In genomic region chr17:24211631-24212440, GRCm38 (mm10) we compare ENCODE assay signal across 8 mouse cellular contexts. TPM values are rescaled to one million over a fixed set of nuclear protein-coding genes. Genes with fewer than 3 reads are reported as not detected.
DNase-seq lines count a peak whose midpoint lies in the region; ATAC-seq lines count a peak whose summit lies in the region.

No protein-coding gene starts in this region.

- no peaks in the 10 kb centered on the region for H3K27me3 ChIP-seq in embryonic facial prominence, embryonic 12.5 days
- H3K27me3 ChIP-seq in heart, embryonic 16.5 days (ENCODE audit: control insufficient read depth, insufficient read depth, low read length), result peaks cover 34% of the 10 kb centered on the region
- peaks cover 52% of the 10 kb centered on the region for H3K27me3 ChIP-seq in liver, embryonic 12.5 days (replicated peaks)
- peaks cover 25% of the 10 kb centered on the region for H3K27me3 ChIP-seq in neural tube, embryonic 13.5 days

- peak overlapping the region; percentile 73 for H3K9ac ChIP-seq in embryonic facial prominence, embryonic 12.5 days
- peak overlapping the region; percentile 74 for H3K9ac ChIP-seq in heart, embryonic 16.5 days (ENCODE audit: low read length)
- peak overlapping the region; percentile 71 for H3K9ac ChIP-seq in liver, embryonic 12.5 days
- H3K9ac ChIP-seq in neural tube, embryonic 13.5 days, result peak overlapping the region; percentile 84

- no peaks in the 10 kb centered on the region for H3K9me3 ChIP-seq in embryonic facial prominence, embryonic 12.5 days
- H3K9me3 ChIP-seq in heart, embryonic 16.5 days (replicated peaks; ENCODE audit: control insufficient read depth, low read length), result no peaks in the 10 kb centered on the region
- no peaks in the 10 kb centered on the region for H3K9me3 ChIP-seq in liver, embryonic 12.5 days (replicated peaks)
- no peaks in the 10 kb centered on the region for H3K9me3 ChIP-seq in neural tube, embryonic 13.5 days

- peak overlapping the region; percentile 50 for H3K4me3 ChIP-seq in embryonic facial prominence, embryonic 12.5 days
- H3K4me3 ChIP-seq in heart, embryonic 16.5 days (ENCODE audit: low read length), result peak overlapping the region; percentile 58
- peak overlapping the region; percentile 54 for H3K4me3 ChIP-seq in liver, embryonic 12.5 days
- H3K4me3 ChIP-seq in neural tube, embryonic 13.5 days, result peak overlapping the region; percentile 57

- WGBS in embryonic facial prominence, embryonic 12.5 days, result 2% methylated on average over 37 of the region's 37 CpGs
- 3% methylated on average over 37 of the region's 37 CpGs for WGBS in heart, embryonic 16.5 days
- 6% methylated on average over 37 of the region's 37 CpGs for WGBS in liver, embryonic 12.5 days (ENCODE audit: insufficient replicate concordance)
- 2% methylated on average over 37 of the region's 37 CpGs for WGBS in neural tube, embryonic 13.5 days

- DNase-seq in CD4-positive, CD25-positive, alpha-beta regulatory T cell, adult 2 months (ENCODE audit: low read depth, low spot score), result peak; percentile 70
- peak; percentile 78 for DNase-seq in adrenal gland, postnatal 10 days
- peak; percentile 55 for DNase-seq in kidney, postnatal 14 days
- DNase-seq in spleen, postnatal 36 days (ENCODE audit: low spot score in 2 of 2), result no peak

- no peak for ATAC-seq in embryonic facial prominence, embryonic 12.5 days (ENCODE audit: insufficient number of reproducible peaks, insufficient read depth, low FRiP score, low TSS enrichment)
- ATAC-seq in heart, embryonic 16.5 days (replicated peaks; ENCODE audit: extremely low read depth, insufficient read depth, low FRiP score), result no peak
- ATAC-seq in liver, embryonic 12.5 days, result no peak
- peak; percentile 58 for ATAC-seq in neural tube, embryonic 13.5 days (ENCODE audit: low read depth)

- peaks cover 18% of the 10 kb centered on the region for H3K36me3 ChIP-seq in embryonic facial prominence, embryonic 12.5 days
- H3K36me3 ChIP-seq in heart, embryonic 16.5 days (ENCODE audit: control insufficient read depth, insufficient read depth), result peaks cover 14% of the 10 kb centered on the region
- H3K36me3 ChIP-seq in liver, embryonic 12.5 days, result peaks cover 27% of the 10 kb centered on the region
- H3K36me3 ChIP-seq in neural tube, embryonic 13.5 days, result peaks cover 20% of the 10 kb centered on the region

- H3K4me2 ChIP-seq in embryonic facial prominence, embryonic 12.5 days (replicated peaks), result peak overlapping the region; percentile 96
- H3K4me2 ChIP-seq in heart, embryonic 16.5 days (ENCODE audit: low read depth, low read length), result peak overlapping the region; percentile 94
- H3K4me2 ChIP-seq in liver, embryonic 12.5 days, result peak overlapping the region; percentile 87
- H3K4me2 ChIP-seq in neural tube, embryonic 13.5 days, result peak overlapping the region; percentile 96

- H3K27ac ChIP-seq in embryonic facial prominence, embryonic 12.5 days, result peak overlapping the region; percentile 96
- no peak overlapping the region for H3K27ac ChIP-seq in heart, embryonic 16.5 days (ENCODE audit: low read length)
- H3K27ac ChIP-seq in liver, embryonic 12.5 days, result peak overlapping the region; percentile 64; the same call in 1 of the 2 replicates
- peak overlapping the region; percentile 83 for H3K27ac ChIP-seq in neural tube, embryonic 13.5 days (replicated peaks)

- H3K4me1 ChIP-seq in embryonic facial prominence, embryonic 12.5 days, result peaks cover 54% of the 10 kb centered on the region
- H3K4me1 ChIP-seq in heart, embryonic 16.5 days (ENCODE audit: control insufficient read depth, insufficient read depth, low read length), result peaks cover 34% of the 10 kb centered on the region
- H3K4me1 ChIP-seq in liver, embryonic 12.5 days, result peaks cover 77% of the 10 kb centered on the region
- H3K4me1 ChIP-seq in neural tube, embryonic 13.5 days (replicated peaks), result peaks cover 58% of the 10 kb centered on the region

RNA-seq across cellular contexts. Expression of gene Ntn3, which starts 2.5 kb away (rescaled TPM):
- 1 to 10 TPM; 3.1 to 4.2 TPM for total RNA-seq in adrenal gland, postnatal 10 days (2021)
- polyA plus RNA-seq in embryonic facial prominence, embryonic 12.5 days (2016; fragmentation: Nextera tagmentation; extraction: Ambion mirVana), result 20.2 and 20.3 TPM in 2 replicates
- polyA plus RNA-seq in heart, embryonic 16.5 days (2015; fragmentation: Nextera tagmentation; extraction: Ambion mirVana), result 1.3 and 1.6 TPM in 2 replicates
- 2.1 and 2.7 TPM in 2 replicates for polyA plus RNA-seq in liver, embryonic 12.5 days (2016; fragmentation: Nextera tagmentation; extraction: Ambion mirVana)
- polyA plus RNA-seq in neural tube, embryonic 13.5 days (2015; fragmentation: Nextera tagmentation; extraction: Ambion mirVana), result 5.9 TPM in 2 replicates

RNA-seq across cellular contexts. Expression of gene Tbc1d24, which starts 6.5 kb away (rescaled TPM):
- total RNA-seq in adrenal gland, postnatal 10 days (2021), result 10 to 100 TPM; 12.0 to 16.4 TPM
- polyA plus RNA-seq in embryonic facial prominence, embryonic 12.5 days (2016; fragmentation: Nextera tagmentation; extraction: Ambion mirVana), result 8.7 and 8.9 TPM in 2 replicates
- polyA plus RNA-seq in heart, embryonic 16.5 days (2015; fragmentation: Nextera tagmentation; extraction: Ambion mirVana), result 3.7 and 4.3 TPM in 2 replicates
- 11.1 and 11.9 TPM in 2 replicates for polyA plus RNA-seq in liver, embryonic 12.5 days (2016; fragmentation: Nextera tagmentation; extraction: Ambion mirVana)
- 17.8 and 22.0 TPM in 2 replicates for polyA plus RNA-seq in neural tube, embryonic 13.5 days (2015; fragmentation: Nextera tagmentation; extraction: Ambion mirVana)

RNA-seq across cellular contexts. Expression of gene Tedc2, which starts 8.8 kb away (rescaled TPM):
- total RNA-seq in adrenal gland, postnatal 10 days (2021), result 1 to 10 TPM; 7.2 to 9.8 TPM
- polyA plus RNA-seq in embryonic facial prominence, embryonic 12.5 days (2016; fragmentation: Nextera tagmentation; extraction: Ambion mirVana), result 16.2 and 16.5 TPM in 2 replicates
- 4.2 and 5.7 TPM in 2 replicates for polyA plus RNA-seq in heart, embryonic 16.5 days (2015; fragmentation: Nextera tagmentation; extraction: Ambion mirVana)
- polyA plus RNA-seq in liver, embryonic 12.5 days (2016; fragmentation: Nextera tagmentation; extraction: Ambion mirVana), result 12.3 and 12.6 TPM in 2 replicates
- 11.9 and 12.6 TPM in 2 replicates for polyA plus RNA-seq in neural tube, embryonic 13.5 days (2015; fragmentation: Nextera tagmentation; extraction: Ambion mirVana)

RNA-seq across cellular contexts. Expression of gene Ccnf, which starts 39.4 kb away (rescaled TPM):
- total RNA-seq in adrenal gland, postnatal 10 days (2021), result 10 to 100 TPM in 1 of 2 experiments, 1 to 10 TPM in 1; 10.0 to 15.9 TPM
- polyA plus RNA-seq in embryonic facial prominence, embryonic 12.5 days (2016; fragmentation: Nextera tagmentation; extraction: Ambion mirVana), result 78.2 and 85.3 TPM in 2 replicates
- polyA plus RNA-seq in heart, embryonic 16.5 days (2015; fragmentation: Nextera tagmentation; extraction: Ambion mirVana), result 37.0 and 43.2 TPM in 2 replicates
- polyA plus RNA-seq in liver, embryonic 12.5 days (2016; fragmentation: Nextera tagmentation; extraction: Ambion mirVana), result 93.7 and 95.4 TPM in 2 replicates
- polyA plus RNA-seq in neural tube, embryonic 13.5 days (2015; fragmentation: Nextera tagmentation; extraction: Ambion mirVana), result 14.5 and 20.9 TPM in 2 replicates

RNA-seq across cellular contexts. Expression of gene Atp6v0c, which starts 42.3 kb away (rescaled TPM):
- 100 to 1,000 TPM; 286 to 329 TPM for total RNA-seq in adrenal gland, postnatal 10 days (2021)
- polyA plus RNA-seq in embryonic facial prominence, embryonic 12.5 days (2016; fragmentation: Nextera tagmentation; extraction: Ambion mirVana), result 445 and 455 TPM in 2 replicates
- 522 and 538 TPM in 2 replicates for polyA plus RNA-seq in heart, embryonic 16.5 days (2015; fragmentation: Nextera tagmentation; extraction: Ambion mirVana)
- 371 and 388 TPM in 2 replicates for polyA plus RNA-seq in liver, embryonic 12.5 days (2016; fragmentation: Nextera tagmentation; extraction: Ambion mirVana)
- 947 and 1,089 TPM in 2 replicates for polyA plus RNA-seq in neural tube, embryonic 13.5 days (2015; fragmentation: Nextera tagmentation; extraction: Ambion mirVana)

Comparison
In these comparisons a context has a peak if more than half of its experiments do, and no peak if none do; other contexts are left out.
1. DNase-seq: peak in CD4-positive, CD25-positive, alpha-beta regulatory T cell, adult 2 months (single experiment), adrenal gland, postnatal 10 days (single experiment) and kidney, postnatal 14 days (single experiment); none in spleen, postnatal 36 days (0 of 2).
2. Peak in every context shown above with its lines, with median percentiles within 50 percentile points of each other: H3K4me2 ChIP-seq, H3K4me3 ChIP-seq and H3K9ac ChIP-seq.